In the genomic region with DNA sequence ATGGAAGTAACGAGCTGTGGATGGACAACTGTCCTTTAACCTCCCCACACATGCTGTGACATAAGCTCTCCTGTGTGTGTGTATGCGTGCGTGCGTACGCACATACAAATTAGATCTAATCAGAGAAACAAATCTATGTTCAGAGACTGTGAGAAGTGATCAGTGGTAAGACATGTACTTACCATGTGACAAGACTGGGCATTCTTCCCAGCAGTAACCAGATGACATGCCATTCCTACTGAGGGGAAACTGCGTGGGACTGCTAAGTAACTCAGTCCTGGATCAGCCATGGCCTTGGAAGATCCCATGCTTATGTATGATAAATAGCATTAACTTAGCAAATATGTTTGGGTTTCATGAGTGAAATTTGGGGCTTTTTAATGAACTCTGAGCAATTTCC, we compare ENCODE assay signal across 10 mouse cellular contexts. TPM values are rescaled to one million over a fixed set of nuclear protein-coding genes. Genes with fewer than 3 reads are reported as not detected.
DNase-seq lines count a peak whose midpoint lies in the region; ATAC-seq lines count a peak whose summit lies in the region.
"Had no signal": no experiment of that assay in that cellular context is flagged by ENCODE, and none has a peak within 500 bp of the region (broad histone marks: within the 10 kb centered on the region; RNA-seq: fewer than 3 reads in every experiment).

No protein-coding gene starts in this region.

- peak overlapping the region; percentile 56; the same call in 1 of the 2 replicates for H3K27ac ChIP-seq in forebrain, embryonic 16.5 days (ENCODE audit: low read length)
- H3K27ac ChIP-seq: neural tube, embryonic 15.5 days had no signal

- no peaks in the 10 kb centered on the region for H3K27me3 ChIP-seq in forebrain, embryonic 16.5 days (replicated peaks; ENCODE audit: control insufficient read depth, insufficient read depth, low read length)
- H3K27me3 ChIP-seq: neural tube, embryonic 15.5 days had no signal

- no peaks in the 10 kb centered on the region for H3K36me3 ChIP-seq in forebrain, embryonic 16.5 days (ENCODE audit: control insufficient read depth, insufficient read depth)

- intact Hi-C loops in gastrocnemius, postnatal 36 days (cut with DNase I) = no loop called here
- intact Hi-C loops in left cerebral cortex, postnatal 14 days (cut with DNase I) = no loop called here

- DNase-seq in gastrocnemius, adult 18-20 months (ENCODE audit: low spot score) = peak; percentile 72
- no peak for DNase-seq in gastrocnemius, postnatal 36 days
- DNase-seq in left cerebral cortex, postnatal 14 days (ENCODE audit: low spot score in 2 of 2) = peak; percentile 36 to 69
- no peak for DNase-seq in left cerebral cortex, adult 8-10 months (ENCODE audit: low spot score in 2 of 2)
- peak; percentile 63 for DNase-seq in NIH3T3 (ENCODE audit: low read depth)
- DNase-seq in right cerebral cortex, postnatal 36 days (ENCODE audit: low spot score in 2 of 2) = no peak
- DNase-seq in right cerebral cortex, adult 2 months (ENCODE audit: low spot score in 2 of 2) = no peak

- no peak overlapping the region for H3K9ac ChIP-seq in forebrain, embryonic 16.5 days (replicated peaks; ENCODE audit: low read depth, low read length)
- H3K9ac ChIP-seq: neural tube, embryonic 15.5 days had no signal

- H3K4me2 ChIP-seq in forebrain, embryonic 16.5 days (ENCODE audit: low read length) = no peak overlapping the region
- H3K4me2 ChIP-seq: neural tube, embryonic 15.5 days had no signal

- 0 out of 2 replicates have a peak, but pooled peaks have one; percentile 64 for ATAC-seq in forebrain, embryonic 16.5 days
- ATAC-seq: intestine, postnatal 0 days had no signal

- H3K9me3 ChIP-seq in forebrain, embryonic 16.5 days (ENCODE audit: control insufficient read depth, low read length) = no peaks in the 10 kb centered on the region
- H3K9me3 ChIP-seq: neural tube, embryonic 15.5 days had no signal

- no peak overlapping the region for H3K4me3 ChIP-seq in forebrain, embryonic 16.5 days (replicated peaks; ENCODE audit: low read length)
- H3K4me3 ChIP-seq: neural tube, embryonic 15.5 days had no signal

- H3K4me1 ChIP-seq in forebrain, embryonic 16.5 days (replicated peaks; ENCODE audit: control insufficient read depth, insufficient read depth, low read length) = peaks cover 14% of the 10 kb centered on the region
- H3K4me1 ChIP-seq: neural tube, embryonic 15.5 days had no signal

- WGBS in forebrain, embryonic 16.5 days = 63% methylated on average over 6 of the region's 6 CpGs

RNA-seq across cellular contexts. Expression of a gene that starts 23.5 kb away (rescaled TPM):
- total RNA-seq in gastrocnemius, adult 18-20 months (2021) = 10 to 100 TPM; 63.9 to 66.6 TPM
- 10 to 100 TPM; 56.4 to 65.7 TPM for total RNA-seq in gastrocnemius, postnatal 36 days (2021)
- total RNA-seq in left cerebral cortex, postnatal 14 days (2021) = 100 to 1,000 TPM; 183 to 190 TPM
- total RNA-seq in left cerebral cortex, adult 8-10 months (2022) = 100 to 1,000 TPM; 206 to 217 (median 212) TPM
- 188 and 194 TPM in 2 replicates for polyA plus RNA-seq in forebrain, embryonic 16.5 days (2015; fragmentation: Nextera tagmentation; extraction: Ambion mirVana)

RNA-seq across cellular contexts. Expression of a gene that starts 56.8 kb away (rescaled TPM):
- 10 to 100 TPM; 38.8 to 44.4 TPM for total RNA-seq in gastrocnemius, adult 18-20 months (2021)
- total RNA-seq in gastrocnemius, postnatal 36 days (2021) = 10 to 100 TPM; 44.4 to 46.8 TPM
- 10 to 100 TPM; 55.1 to 58.1 TPM for total RNA-seq in left cerebral cortex, postnatal 14 days (2021)
- 10 to 100 TPM; 54.5 to 62.2 (median 58.5) TPM for total RNA-seq in left cerebral cortex, adult 8-10 months (2022)
- 57.2 and 63.0 TPM in 2 replicates for polyA plus RNA-seq in forebrain, embryonic 16.5 days (2015; fragmentation: Nextera tagmentation; extraction: Ambion mirVana)

Comparison
In these comparisons a context has a peak if more than half of its experiments do, and no peak if none do; other contexts are left out.
1. DNase-seq: peak in gastrocnemius, adult 18-20 months (single experiment), left cerebral cortex, postnatal 14 days (2 of 2) and NIH3T3 (single experiment); none in gastrocnemius, postnatal 36 days (0 of 2), left cerebral cortex, adult 8-10 months (0 of 2), right cerebral cortex, postnatal 36 days (0 of 2) and right cerebral cortex, adult 2 months (0 of 2).